Mouse (Mus musculus): Measurements from ENCODE around the gene Slc30a9. TPM values are rescaled to one million over a fixed set of nuclear protein-coding genes. Genes with fewer than 3 reads are reported as not detected.
A peak's percentile ranks its signal among the peaks of the same experiment; 100 is the strongest.

Slc30a9 gene
- total RNA-seq, 1 experiment, result 30.3 TPM

DNA sequence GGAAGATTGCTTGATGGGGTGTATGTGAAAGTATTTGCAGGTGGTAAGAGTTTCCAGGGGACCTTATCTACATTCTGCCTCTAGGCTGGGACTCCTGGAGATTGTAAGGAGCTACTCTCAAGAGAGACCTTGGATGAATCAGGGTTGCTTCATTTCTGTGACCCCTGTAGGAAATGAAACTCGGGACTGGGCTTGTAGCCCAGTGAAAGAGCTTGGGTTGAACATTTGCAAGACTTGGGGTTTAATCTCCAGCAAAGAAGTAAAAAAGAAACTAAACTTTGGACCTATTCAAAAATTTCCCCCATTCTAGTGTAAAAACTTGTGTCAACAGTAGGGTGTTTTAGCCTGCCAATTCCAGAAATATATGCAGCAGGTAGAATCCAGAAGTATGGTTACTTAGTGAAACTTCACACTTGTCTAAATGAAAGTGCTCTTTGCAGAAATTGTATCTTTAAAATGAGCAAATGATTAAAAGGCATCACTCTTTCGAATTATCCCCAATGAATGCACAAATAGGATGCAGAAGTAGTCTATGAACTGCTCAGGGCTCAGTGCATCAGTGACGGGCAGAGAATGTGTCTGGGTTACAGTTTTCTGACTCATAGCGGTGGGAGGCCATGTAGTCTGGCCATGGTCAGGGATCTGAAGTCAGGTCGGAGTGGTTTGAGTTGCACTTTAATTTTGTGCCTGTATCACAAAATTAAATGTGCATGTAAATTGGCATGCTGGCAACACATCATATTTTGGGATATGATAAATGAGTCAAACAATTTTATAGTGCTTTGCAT lies 9.5 kb upstream of the Slc30a9 start:
- no peak for TF ChIP-seq MAFK (IDR thresholded peaks at IDR 0.05; ENCODE audit: insufficient read depth, low read depth, low read length)
- no peak for TF ChIP-seq ZC3H11A (IDR thresholded peaks at IDR 0.05; ENCODE audit: borderline replicate concordance, low read depth, low read length)
- TF ChIP-seq HCFC1 (IDR thresholded peaks at IDR 0.05; ENCODE audit: borderline replicate concordance, insufficient read depth, low read length), result no peak
- no peak for TF ChIP-seq CHD2 (IDR thresholded peaks at IDR 0.05; ENCODE audit: low read depth, low read length)
- no peak for TF ChIP-seq ZNF384 (IDR thresholded peaks at IDR 0.05; ENCODE audit: low read depth, low read length)
- H3K9me3 ChIP-seq (ENCODE audit: control insufficient read depth, insufficient read depth, low read depth, low read length), result no peaks in the 10 kb centered on the region
- H3K27ac ChIP-seq (ENCODE audit: insufficient read depth, low read depth, low read length, poor library complexity, severe bottlenecking), result no peak overlapping the region
- no peak overlapping the region for H3K4me3 ChIP-seq (ENCODE audit: insufficient read depth in 1 of 2, low read depth in 1 of 2, low read length in 2 of 2, poor library complexity in 1 of 2, severe bottlenecking in 1 of 2)
- DNase-seq (ENCODE audit: low read depth, low spot score), result no peak
- H3K9ac ChIP-seq (ENCODE audit: insufficient read depth, low read depth, low read length, poor library complexity, severe bottlenecking), result no peak overlapping the region
- in situ Hi-C loops (cut with MboI; ENCODE audit: low sequenced_read_pairs in 2 of 2, unreplicated experiment in 2 of 2), result no loop called here
- H3K36me3 ChIP-seq (ENCODE audit: control insufficient read depth, insufficient read depth, low read length, poor library complexity, severe bottlenecking), result peaks cover 3% of the 10 kb centered on the region; the same call in 1 of the 2 replicates
- H3K4me1 ChIP-seq (ENCODE audit: control insufficient read depth in 2 of 2, insufficient read depth in 2 of 2, low read length in 2 of 2, poor library complexity in 1 of 2), result peaks cover 0 to 2% of the 10 kb centered on the region in 2 experiments; a peak in 1 of 4 replicates

DNA sequence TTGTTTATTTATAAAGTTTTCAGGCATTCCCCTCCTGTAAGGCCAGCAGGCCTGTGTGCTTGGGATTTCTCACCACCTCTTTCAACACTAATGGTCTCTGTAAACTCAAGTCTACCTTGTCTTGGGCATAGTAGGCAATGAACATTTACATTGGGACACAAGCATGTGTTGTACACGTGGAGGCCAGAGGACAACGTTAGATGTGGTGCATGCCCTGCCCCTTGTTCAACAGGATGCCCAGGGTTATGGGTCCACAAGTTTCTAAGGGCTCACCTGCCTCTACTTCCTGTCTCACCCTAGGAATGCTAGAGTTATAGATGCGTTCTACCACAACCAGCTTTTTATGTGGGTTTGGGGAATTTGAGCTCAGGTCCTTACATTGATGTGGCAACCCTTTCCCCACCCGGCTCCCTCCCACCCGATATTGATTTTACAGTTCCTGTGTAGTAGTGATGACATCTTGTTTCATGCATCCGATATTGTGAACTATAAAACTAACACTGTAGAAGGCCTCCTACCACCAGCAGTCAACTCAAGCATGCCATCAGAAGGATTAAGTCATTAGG lies 6.8 kb upstream of the Slc30a9 start:
- Histone ChIP-seq H3K27ac (ENCODE audit: insufficient read depth, low read depth, low read length, poor library complexity, severe bottlenecking) (no peak overlapping the region), H3K9ac (ENCODE audit: insufficient read depth, low read depth, low read length, poor library complexity, severe bottlenecking) (no peak overlapping the region), H3K36me3 (ENCODE audit: control insufficient read depth, insufficient read depth, low read length, poor library complexity, severe bottlenecking) (peaks cover 3% of the 10 kb centered on the region; the same call in 1 of the 2 replicates), H3K4me1 (ENCODE audit: control insufficient read depth in 2 of 2, insufficient read depth in 2 of 2, low read length in 2 of 2, poor library complexity in 1 of 2) (peaks cover 0 to 2% of the 10 kb centered on the region in 2 experiments; a peak in 1 of 4 replicates), H3K9me3 (ENCODE audit: control insufficient read depth, insufficient read depth, low read depth, low read length) (no peaks in the 10 kb centered on the region), H3K4me3 (ENCODE audit: insufficient read depth in 1 of 2, low read depth in 1 of 2, low read length in 2 of 2, poor library complexity in 1 of 2, severe bottlenecking in 1 of 2) (no peak overlapping the region)
- TF ChIP-seq ZNF384 (IDR thresholded peaks at IDR 0.05; ENCODE audit: low read depth, low read length) (no peak), HCFC1 (IDR thresholded peaks at IDR 0.05; ENCODE audit: borderline replicate concordance, insufficient read depth, low read length) (no peak)
- in situ Hi-C loops (cut with MboI; ENCODE audit: low sequenced_read_pairs in 2 of 2, unreplicated experiment in 2 of 2), result no loop called here
- DNase-seq (ENCODE audit: low read depth, low spot score), result no peak

DNA sequence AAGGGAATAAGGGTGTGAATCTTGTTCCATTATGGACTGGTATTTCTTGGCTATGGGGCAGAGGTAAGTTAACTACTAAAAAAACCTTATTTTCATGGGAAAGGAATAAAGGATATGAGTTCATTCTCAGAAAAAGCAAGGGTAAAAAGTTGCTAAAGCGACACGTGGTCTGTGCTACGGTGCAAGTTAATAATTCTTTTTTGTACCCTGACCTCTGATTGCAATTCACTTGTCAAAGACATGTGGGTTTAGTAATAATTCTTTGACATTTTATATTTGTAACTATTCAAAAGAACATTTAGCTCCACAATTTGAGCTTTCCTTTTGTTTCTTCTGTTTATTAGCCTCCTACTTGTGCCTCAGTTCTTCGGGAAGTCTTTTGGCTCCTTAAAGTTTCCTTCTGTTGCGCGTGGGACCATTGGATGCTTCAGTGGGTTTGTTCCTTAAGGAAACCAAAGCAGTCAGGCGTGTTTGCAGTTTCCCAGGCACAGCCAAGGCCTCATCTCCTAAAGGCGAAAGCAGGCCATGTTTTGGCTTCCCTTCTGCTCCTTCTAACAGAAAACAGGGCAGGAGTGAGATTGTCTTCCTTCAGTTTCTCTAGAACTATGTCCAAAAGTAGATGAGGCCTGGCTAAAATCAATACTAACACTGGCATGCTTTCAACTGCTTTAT lies 5.7 kb upstream of the Slc30a9 start:
- Histone ChIP-seq H3K4me3 (ENCODE audit: insufficient read depth in 1 of 2, low read depth in 1 of 2, low read length in 2 of 2, poor library complexity in 1 of 2, severe bottlenecking in 1 of 2) (no peak overlapping the region), H3K9me3 (ENCODE audit: control insufficient read depth, insufficient read depth, low read depth, low read length) (no peaks in the 10 kb centered on the region), H3K27ac (ENCODE audit: insufficient read depth, low read depth, low read length, poor library complexity, severe bottlenecking) (no peak overlapping the region), H3K36me3 (ENCODE audit: control insufficient read depth, insufficient read depth, low read length, poor library complexity, severe bottlenecking) (peaks cover 3% of the 10 kb centered on the region; the same call in 1 of the 2 replicates), H3K9ac (ENCODE audit: insufficient read depth, low read depth, low read length, poor library complexity, severe bottlenecking) (no peak overlapping the region), H3K4me1 (ENCODE audit: control insufficient read depth in 2 of 2, insufficient read depth in 2 of 2, low read length in 2 of 2, poor library complexity in 1 of 2) (peaks cover 0 to 2% of the 10 kb centered on the region in 2 experiments; a peak in 1 of 4 replicates)
- no peak for TF ChIP-seq MAFK (IDR thresholded peaks at IDR 0.05; ENCODE audit: insufficient read depth, low read depth, low read length)
- no peak for TF ChIP-seq ZC3H11A (IDR thresholded peaks at IDR 0.05; ENCODE audit: borderline replicate concordance, low read depth, low read length)
- no peak for TF ChIP-seq HCFC1 (IDR thresholded peaks at IDR 0.05; ENCODE audit: borderline replicate concordance, insufficient read depth, low read length)
- no peak for TF ChIP-seq CHD2 (IDR thresholded peaks at IDR 0.05; ENCODE audit: low read depth, low read length)
- no peak for TF ChIP-seq ZNF384 (IDR thresholded peaks at IDR 0.05; ENCODE audit: low read depth, low read length)
- no peak for DNase-seq (ENCODE audit: low read depth, low spot score)
- in situ Hi-C loops (cut with MboI; ENCODE audit: low sequenced_read_pairs in 2 of 2, unreplicated experiment in 2 of 2), result no loop called here

DNA sequence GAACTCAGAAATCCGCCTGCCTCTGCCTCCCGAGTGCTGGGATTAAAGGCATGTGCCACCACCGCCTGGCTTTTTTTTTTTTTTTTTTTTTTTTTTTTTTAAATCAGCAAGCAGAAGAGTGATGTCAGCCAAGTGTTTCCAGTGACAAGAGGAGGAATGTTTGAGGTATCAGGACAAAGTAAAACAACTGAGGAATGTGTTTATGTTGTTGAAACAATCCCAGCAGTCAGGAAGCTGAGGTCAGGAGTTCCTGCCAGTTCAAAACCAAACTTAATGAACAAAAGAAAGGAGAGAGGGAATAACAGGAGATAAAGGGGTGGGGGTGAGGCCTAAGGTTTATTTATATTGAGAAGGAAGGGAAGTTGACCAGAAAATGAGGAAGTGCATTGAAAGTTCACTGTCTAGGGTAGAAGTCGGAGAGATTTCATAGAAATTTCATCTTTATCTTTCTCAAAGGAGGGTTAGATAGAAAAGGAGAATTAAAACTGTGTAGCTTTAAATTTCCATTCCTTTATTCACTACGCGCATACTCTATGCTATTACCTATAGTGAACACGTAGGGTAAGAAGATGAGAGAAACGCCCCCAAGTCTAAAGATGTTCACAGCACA lies 4.9 kb upstream of the Slc30a9 start:
- TF ChIP-seq HCFC1 (IDR thresholded peaks at IDR 0.05; ENCODE audit: borderline replicate concordance, insufficient read depth, low read length), result no peak
- no peak for TF ChIP-seq ZC3H11A (IDR thresholded peaks at IDR 0.05; ENCODE audit: borderline replicate concordance, low read depth, low read length)
- TF ChIP-seq ZNF384 (IDR thresholded peaks at IDR 0.05; ENCODE audit: low read depth, low read length), result peak; percentile 75; the same call in 1 of the 2 replicates
- TF ChIP-seq CHD2 (IDR thresholded peaks at IDR 0.05; ENCODE audit: low read depth, low read length), result no peak
- in situ Hi-C loops (cut with MboI; ENCODE audit: low sequenced_read_pairs in 2 of 2, unreplicated experiment in 2 of 2), result no loop called here
- H3K4me3 ChIP-seq (ENCODE audit: insufficient read depth in 1 of 2, low read depth in 1 of 2, low read length in 2 of 2, poor library complexity in 1 of 2, severe bottlenecking in 1 of 2), result no peak overlapping the region
- peaks cover 3% of the 10 kb centered on the region; the same call in 1 of the 2 replicates for H3K36me3 ChIP-seq (ENCODE audit: control insufficient read depth, insufficient read depth, low read length, poor library complexity, severe bottlenecking)
- no peak overlapping the region for H3K9ac ChIP-seq (ENCODE audit: insufficient read depth, low read depth, low read length, poor library complexity, severe bottlenecking)
- no peaks in the 10 kb centered on the region for H3K9me3 ChIP-seq (ENCODE audit: control insufficient read depth, insufficient read depth, low read depth, low read length)
- H3K4me1 ChIP-seq (ENCODE audit: control insufficient read depth in 2 of 2, insufficient read depth in 2 of 2, low read length in 2 of 2, poor library complexity in 1 of 2), result peaks cover 0 to 2% of the 10 kb centered on the region in 2 experiments; a peak in 1 of 4 replicates
- no peak for DNase-seq (ENCODE audit: low read depth, low spot score)
- no peak overlapping the region for H3K27ac ChIP-seq (ENCODE audit: insufficient read depth, low read depth, low read length, poor library complexity, severe bottlenecking)

Measured in ES-E14 (cell line).